Mouse (Mus musculus) forebrain, embryonic 12.5 days (tissue): ENCODE data around the gene Pcf11. TPM values are rescaled to one million over a fixed set of nuclear protein-coding genes. Genes with fewer than 3 reads are reported as not detected.

Experiments
- ATAC-seq: fragments of 200-750 bp; cut with Nextera tagmentation; 2 replicates; pipeline ENCODE4 v1.8.0; 2017; ENCODE audit warnings: moderate TSS enrichment; ENCODE audit not compliant: low FRiP score
- H3K27ac ChIP-seq: fragments of 300-500 bp; sonication (generic); 2 replicates; pipeline ENCODE4 v1.5.1; 2016; ENCODE audit warnings: mild to moderate bottlenecking
- H3K27me3 ChIP-seq: fragments of 300-500 bp; sonication (generic); 2 replicates; pipeline ENCODE4 v1.6.1; 2016; ENCODE audit warnings: mild to moderate bottlenecking
- H3K36me3 ChIP-seq: fragments of 300-500 bp; sonication (generic); replicated peaks from 2 replicates; pipeline ENCODE4 v1.6.1; 2016; ENCODE audit warnings: mild to moderate bottlenecking
- H3K4me1 ChIP-seq: fragments of 300-500 bp; sonication (generic); 2 replicates; pipeline ENCODE4 v1.6.1; 2016
- H3K4me2 ChIP-seq: fragments of 300-500 bp; sonication (generic); 2 replicates; pipeline ENCODE4 v1.6.1; 2016; ENCODE audit warnings: mild to moderate bottlenecking, moderate library complexity
- H3K4me3 ChIP-seq: fragments of 300-500 bp; sonication (generic); replicated peaks from 2 replicates; pipeline ENCODE4 v1.5.1; 2016; ENCODE audit warnings: mild to moderate bottlenecking
- H3K9ac ChIP-seq: fragments of 300-500 bp; sonication (generic); 2 replicates; pipeline ENCODE4 v1.6.1; 2016; ENCODE audit warnings: mild to moderate bottlenecking
- H3K9me3 ChIP-seq: fragments of 300-500 bp; sonication (generic); 2 replicates; pipeline ENCODE4 v1.6.1; 2016
- WGBS: fragments of 180-500 bp; shearing (Covaris S2); methylation state at CpG from one replicate; pipeline ENCODE4 v1.1.7; 2016; 5-methylcytosine and 5-hydroxymethylcytosine counted together
- polyA plus RNA-seq: library from polyadenylated mRNA; unstranded; fragments of >200 nt; fragmentation: Nextera tagmentation; extraction: Ambion mirVana; gene quantifications from 2 replicates; pipeline ENCODE4 v1.2.1, GENCODE M21; 2016

Gene Pcf11
- polyA plus RNA-seq, 1 experiment from 2014 or later, result 34.5 TPM

GRCm38 (mm10) chr7:92677346-92677745 lies 7.6 kb upstream of the Pcf11 start:
- no peaks in the 10 kb centered on the region for H3K4me1 ChIP-seq
- WGBS, result 83% methylated on average over 4 of the region's 4 CpGs
- H3K36me3 ChIP-seq, result no peaks in the 10 kb centered on the region
- H3K4me2 ChIP-seq, result no peak overlapping the region
- H3K27me3 ChIP-seq, result no peaks in the 10 kb centered on the region
- H3K27ac ChIP-seq, result no peak overlapping the region
- no peak overlapping the region for H3K4me3 ChIP-seq
- no peaks in the 10 kb centered on the region for H3K9me3 ChIP-seq
- no peak for ATAC-seq
- H3K9ac ChIP-seq, result no peak overlapping the region

DNA sequence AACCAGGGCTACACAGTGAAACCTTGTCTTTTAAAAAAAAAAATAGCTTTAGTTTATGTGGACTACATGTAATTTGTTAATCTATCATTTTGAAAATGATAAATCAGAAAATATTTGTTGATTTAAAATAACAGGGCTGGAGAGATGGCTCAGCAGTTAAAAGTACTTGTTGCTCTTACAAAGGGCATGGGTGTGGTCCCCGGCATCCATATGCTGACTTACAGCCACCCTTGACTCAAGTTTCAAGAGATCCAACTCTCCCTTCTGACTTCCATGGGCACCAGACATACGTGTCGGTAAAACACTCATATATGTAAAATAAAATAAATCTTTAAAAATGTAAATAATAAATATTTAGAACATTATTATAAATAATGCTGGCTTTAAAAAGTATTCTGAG lies 5.4 kb upstream of the Pcf11 start:
- Histone ChIP-seq H3K4me3 (no peak overlapping the region), H3K9ac (no peak overlapping the region), H3K27ac (no peak overlapping the region), H3K4me1 (peaks cover 4% of the 10 kb centered on the region), H3K36me3 (no peaks in the 10 kb centered on the region), H3K4me2 (no peak overlapping the region), H3K27me3 (no peaks in the 10 kb centered on the region), H3K9me3 (no peaks in the 10 kb centered on the region)
- 91% methylated on average over 3 of the region's 3 CpGs for WGBS
- no peak for ATAC-seq

- Histone ChIP-seq H3K9me3 (no peaks in the 10 kb centered on the region), H3K36me3 (no peaks in the 10 kb centered on the region), H3K27me3 (no peaks in the 10 kb centered on the region), H3K4me2 (peak overlapping the region; percentile 67), H3K4me3 (peak overlapping the region; percentile 98), H3K4me1 (peaks cover 17% of the 10 kb centered on the region), H3K9ac (peak overlapping the region; percentile 96), H3K27ac (peak overlapping the region; percentile 97)
- peak; percentile 8 for ATAC-seq
- under 1% methylated on average over 29 of the region's 29 CpGs for WGBS
These were observed 785 bp downstream of the Pcf11 start for GRCm38 (mm10) chr7:92668791-92669506.

DNA sequence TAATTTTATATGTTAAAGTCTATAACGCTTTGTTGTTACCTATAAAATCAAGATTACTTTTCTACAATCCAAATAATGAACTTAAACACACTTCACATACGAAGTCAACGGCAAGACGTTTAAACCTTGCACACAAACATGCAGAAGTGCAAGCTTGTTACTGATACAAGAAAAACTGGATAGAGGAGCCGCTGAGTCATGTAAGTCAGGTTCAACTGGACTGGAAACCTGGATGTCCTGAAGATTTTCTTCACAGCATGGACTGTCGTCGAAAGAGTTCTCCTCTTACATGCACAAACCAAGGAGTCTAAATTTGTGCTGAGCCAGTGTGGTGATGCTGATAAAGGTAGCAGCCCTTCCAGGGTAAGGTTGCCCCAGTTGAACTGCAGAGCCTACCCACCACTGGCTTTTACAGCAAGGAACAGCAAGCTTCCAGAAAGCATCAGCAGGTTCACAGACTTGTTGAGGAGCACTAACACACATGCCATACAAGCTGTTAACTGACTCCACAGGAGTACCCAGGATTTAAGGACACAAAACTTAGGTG lies 3.4 kb downstream of the Pcf11 start:
- Histone ChIP-seq H3K4me3 (no peak overlapping the region; the same call in 1 of the 2 replicates), H3K9me3 (no peaks in the 10 kb centered on the region), H3K27ac (no peak overlapping the region), H3K9ac (no peak overlapping the region), H3K4me2 (peak overlapping the region; percentile 67), H3K36me3 (peaks cover 12% of the 10 kb centered on the region), H3K27me3 (no peaks in the 10 kb centered on the region), H3K4me1 (peaks cover 17% of the 10 kb centered on the region)
- ATAC-seq, result no peak
- WGBS, result 87% methylated on average over 7 of the region's 7 CpGs

GRCm38 (mm10) chr7:92658050-92658449 lies 11.7 kb downstream of the Pcf11 start:
- H3K9ac ChIP-seq, result no peak overlapping the region
- no peak overlapping the region for H3K4me2 ChIP-seq
- H3K27me3 ChIP-seq, result no peaks in the 10 kb centered on the region
- H3K4me1 ChIP-seq, result peaks cover 5% of the 10 kb centered on the region; the same call in 1 of the 2 replicates
- no peak overlapping the region for H3K4me3 ChIP-seq
- peaks cover 73% of the 10 kb centered on the region for H3K36me3 ChIP-seq
- no peak for ATAC-seq
- H3K9me3 ChIP-seq, result no peaks in the 10 kb centered on the region
- H3K27ac ChIP-seq, result no peak overlapping the region
- 98% methylated on average over 5 of the region's 5 CpGs for WGBS

DNA sequence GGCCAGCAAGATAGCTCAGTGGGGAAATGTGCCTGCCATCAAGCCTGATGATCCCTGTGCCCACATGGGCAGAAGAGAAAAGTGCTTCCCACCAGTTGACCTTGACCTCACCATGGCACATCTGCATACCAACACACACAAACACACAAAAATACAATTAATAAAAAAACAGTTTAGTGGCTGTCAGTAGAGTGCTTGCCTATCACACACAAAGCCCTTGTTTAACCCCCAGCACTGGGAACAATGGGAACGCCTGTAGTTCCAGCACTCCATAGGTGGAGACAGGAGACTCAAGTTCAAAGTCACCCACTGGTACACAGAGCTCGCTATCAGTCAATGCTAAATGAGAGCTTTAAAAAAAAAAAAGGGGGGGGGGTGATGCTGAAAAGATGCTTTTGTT lies 13.3 kb downstream of the Pcf11 start:
- 96% methylated on average over 2 of the region's 2 CpGs for WGBS
- peak; percentile 57; the same call in 1 of the 2 replicates for ATAC-seq
- H3K4me2 ChIP-seq, result no peak overlapping the region

GRCm38 (mm10) chr7:92653329-92653728 lies 16.4 kb downstream of the Pcf11 start:
- ATAC-seq, result no peak
- peaks cover 42% of the 10 kb centered on the region for H3K36me3 ChIP-seq

More for the DNA sequence above, 13.3 kb downstream of the Pcf11 start:
- no peaks in the 10 kb centered on the region for H3K27me3 ChIP-seq
- no peak overlapping the region for H3K4me3 ChIP-seq
- H3K4me1 ChIP-seq, result peaks cover 5% of the 10 kb centered on the region; the same call in 1 of the 2 replicates
- peaks cover 67% of the 10 kb centered on the region for H3K36me3 ChIP-seq
- no peak overlapping the region for H3K9ac ChIP-seq
- no peak overlapping the region for H3K27ac ChIP-seq
- no peaks in the 10 kb centered on the region for H3K9me3 ChIP-seq

GRCm38 (mm10) chr7:92647790-92648189 lies 21.9 kb downstream of the Pcf11 start:
- Histone ChIP-seq H3K36me3 (peaks cover 26% of the 10 kb centered on the region), H3K9ac (no peak overlapping the region), H3K4me1 (no peaks in the 10 kb centered on the region), H3K27ac (no peak overlapping the region), H3K4me3 (no peak overlapping the region), H3K4me2 (no peak overlapping the region), H3K9me3 (no peaks in the 10 kb centered on the region), H3K27me3 (no peaks in the 10 kb centered on the region)
- 88% methylated on average over 7 of the region's 7 CpGs for WGBS
- ATAC-seq, result no peak

More at GRCm38 (mm10) chr7:92653329-92653728, 16.4 kb downstream of the Pcf11 start:
- Histone ChIP-seq H3K4me2 (no peak overlapping the region), H3K27me3 (no peaks in the 10 kb centered on the region), H3K27ac (no peak overlapping the region), H3K9ac (no peak overlapping the region), H3K9me3 (no peaks in the 10 kb centered on the region), H3K4me1 (peaks cover 5% of the 10 kb centered on the region; the same call in 1 of the 2 replicates), H3K4me3 (no peak overlapping the region)
- 92% methylated on average over 1 of the region's 1 CpGs for WGBS

DNA sequence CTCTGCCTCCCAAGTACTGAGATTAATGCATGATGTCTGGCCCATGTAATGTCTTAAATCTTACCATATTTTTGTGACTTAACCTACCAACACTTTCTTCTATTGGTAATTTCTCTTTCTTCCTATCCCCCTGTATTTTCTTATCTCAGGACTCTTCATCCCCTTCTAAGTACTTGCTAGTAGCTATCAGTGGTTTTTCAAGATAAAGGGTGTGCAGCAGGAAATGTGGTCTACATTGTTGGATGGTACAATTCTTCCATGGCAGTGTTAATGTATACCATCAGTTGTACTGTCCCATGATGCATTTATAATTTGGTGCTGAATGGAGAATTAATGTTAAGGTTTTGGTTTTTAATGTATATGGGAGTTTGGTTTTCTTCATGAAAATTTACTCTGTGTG lies 27.4 kb downstream of the Pcf11 start:
- ATAC-seq, result no peak
- H3K4me1 ChIP-seq, result peaks cover 5% of the 10 kb centered on the region
- H3K9ac ChIP-seq, result no peak overlapping the region
- H3K4me2 ChIP-seq, result no peak overlapping the region
- no peak overlapping the region for H3K4me3 ChIP-seq
- peaks cover 28% of the 10 kb centered on the region for H3K36me3 ChIP-seq
- no peak overlapping the region for H3K27ac ChIP-seq
- no peaks in the 10 kb centered on the region for H3K27me3 ChIP-seq
- H3K9me3 ChIP-seq, result no peaks in the 10 kb centered on the region

GRCm38 (mm10) chr7:92638050-92638449 lies 31.7 kb downstream of the Pcf11 start:
- no peak overlapping the region for H3K27ac ChIP-seq
- peaks cover 14% of the 10 kb centered on the region for H3K4me1 ChIP-seq
- H3K36me3 ChIP-seq, result peaks cover 10% of the 10 kb centered on the region
- H3K9ac ChIP-seq, result no peak overlapping the region
- H3K4me3 ChIP-seq, result peak overlapping the region; percentile 81
- no peaks in the 10 kb centered on the region for H3K9me3 ChIP-seq
- 93% methylated on average over 5 of the region's 5 CpGs for WGBS
- H3K27me3 ChIP-seq, result no peaks in the 10 kb centered on the region
- peak overlapping the region; percentile 98 for H3K4me2 ChIP-seq
- ATAC-seq, result no peak

GRCm38 (mm10) chr7:92637021-92637625 lies 32.6 kb downstream of the Pcf11 start, which contains the start of gene Ankrd42:
TSS of gene Ankrd42 (minus strand) at chr7:92637142.
- peaks cover 10% of the 10 kb centered on the region for H3K36me3 ChIP-seq
- peak within 1 kb of the TSS; percentile 81 for H3K4me3 ChIP-seq
- no peaks in the 10 kb centered on the region for H3K9me3 ChIP-seq
- WGBS, result under 1% methylated on average over 44 of the region's 44 CpGs
- peak within 1 kb of the TSS; percentile 98 for H3K4me2 ChIP-seq
- peak within 1 kb of the TSS; percentile 80 for H3K9ac ChIP-seq
- H3K27me3 ChIP-seq, result no peaks in the 10 kb centered on the region
- H3K4me1 ChIP-seq, result peaks cover 14% of the 10 kb centered on the region
- peak within 1 kb of the TSS; percentile 68 for H3K27ac ChIP-seq
- ATAC-seq, result peak; percentile 98

GRCm38 (mm10) chr7:92636295-92637011 lies 33.3 kb downstream of the Pcf11 start:
- Histone ChIP-seq H3K9ac (peak overlapping the region; percentile 80), H3K4me3 (peak overlapping the region; percentile 81), H3K4me2 (peak overlapping the region; percentile 98), H3K27ac (peak overlapping the region; percentile 59; the same call in 1 of the 2 replicates), H3K27me3 (no peaks in the 10 kb centered on the region), H3K9me3 (no peaks in the 10 kb centered on the region), H3K36me3 (peaks cover 10% of the 10 kb centered on the region), H3K4me1 (peaks cover 14% of the 10 kb centered on the region)
- peak; percentile 74 for ATAC-seq
- WGBS, result 1% methylated on average over 49 of the region's 49 CpGs
